Comparison of ENCODE assay signal across 8 mouse cellular contexts in genomic region chr5:123368869-123369488, GRCm38 (mm10). TPM values are rescaled to one million over a fixed set of nuclear protein-coding genes. Genes with fewer than 3 reads are reported as not detected.
A peak's percentile ranks its signal among the peaks of the same experiment; 100 is the strongest.
DNase-seq lines count a peak whose midpoint lies in the region; ATAC-seq and TF ChIP-seq lines count a peak whose summit lies in the region.

No protein-coding gene starts in this region.

- peak; percentile 48 to 52 for DNase-seq in cerebellum, postnatal 36 days
- no peak for DNase-seq in cerebellum, adult 9-10 months
- peak; percentile 42 for DNase-seq in layer of hippocampus, adult 2 months (ENCODE audit: low spot score in 2 of 2)
- DNase-seq in layer of hippocampus, adult 11-12 months (ENCODE audit: low spot score), result no peak
- peak; percentile 36 for DNase-seq in MEL-GATA-1-ER (ENCODE audit: extremely low read depth, low read depth)
- peak; percentile 66 for DNase-seq in embryonic facial prominence, embryonic 14.5 days (ENCODE audit: low spot score)
- peak; percentile 47 for DNase-seq in limb, embryonic 14.5 days (ENCODE audit: low spot score)
- peak; percentile 47 for DNase-seq in thymus, postnatal 14 days

- H3K9me3 ChIP-seq in embryonic facial prominence, embryonic 14.5 days (ENCODE audit: control insufficient read depth, low read length), result no peaks in the 10 kb centered on the region
- H3K9me3 ChIP-seq in limb, embryonic 14.5 days (ENCODE audit: control insufficient read depth, low read length), result no peaks in the 10 kb centered on the region

- no peaks in the 10 kb centered on the region for H3K27me3 ChIP-seq in embryonic facial prominence, embryonic 14.5 days (replicated peaks; ENCODE audit: control insufficient read depth, insufficient read depth, low read length)
- H3K27me3 ChIP-seq in limb, embryonic 14.5 days (ENCODE audit: control insufficient read depth, insufficient read depth, low read length), result no peaks in the 10 kb centered on the region

- H3K4me1 ChIP-seq in embryonic facial prominence, embryonic 14.5 days (ENCODE audit: control insufficient read depth, insufficient read depth, low read length), result no peaks in the 10 kb centered on the region
- no peaks in the 10 kb centered on the region for H3K4me1 ChIP-seq in limb, embryonic 14.5 days (ENCODE audit: control insufficient read depth, insufficient read depth, low read length)

- H3K4me3 ChIP-seq in layer of hippocampus, adult 2 months, result no peak overlapping the region
- H3K4me3 ChIP-seq in embryonic facial prominence, embryonic 14.5 days (ENCODE audit: low read depth, low read length), result no peak overlapping the region
- no peak overlapping the region for H3K4me3 ChIP-seq in limb, embryonic 14.5 days (replicated peaks; ENCODE audit: low read length)

- no peak for TF ChIP-seq POLR2A in limb, embryonic 14.5 days (IDR thresholded peaks at IDR 0.05; ENCODE audit: borderline replicate concordance, extremely low read depth, insufficient read depth, insufficient read length)

- no peak overlapping the region for H3K4me2 ChIP-seq in embryonic facial prominence, embryonic 14.5 days (ENCODE audit: low read depth, low read length)
- H3K4me2 ChIP-seq in limb, embryonic 14.5 days (replicated peaks; ENCODE audit: low read depth, low read length, severe bottlenecking), result no peak overlapping the region

- peaks cover 92% of the 10 kb centered on the region for H3K36me3 ChIP-seq in embryonic facial prominence, embryonic 14.5 days (ENCODE audit: control insufficient read depth, insufficient read depth, low read length)
- peaks cover 77% of the 10 kb centered on the region for H3K36me3 ChIP-seq in limb, embryonic 14.5 days (ENCODE audit: control insufficient read depth, insufficient read depth, low read length)

- 77% methylated on average over 13 of the region's 13 CpGs for WGBS in embryonic facial prominence, embryonic 14.5 days
- 78% methylated on average over 13 of the region's 13 CpGs for WGBS in limb, embryonic 14.5 days

- no peak overlapping the region for H3K9ac ChIP-seq in embryonic facial prominence, embryonic 14.5 days (ENCODE audit: low read depth, low read length)
- no peak overlapping the region for H3K9ac ChIP-seq in limb, embryonic 14.5 days (ENCODE audit: low read depth, low read length, severe bottlenecking)

- H3K27ac ChIP-seq in layer of hippocampus, adult 2 months, result peak overlapping the region; percentile 77; the same call in 1 of the 2 replicates
- no peak overlapping the region for H3K27ac ChIP-seq in embryonic facial prominence, embryonic 14.5 days (replicated peaks; ENCODE audit: low read depth, low read length)
- no peak overlapping the region for H3K27ac ChIP-seq in limb, embryonic 14.5 days (replicated peaks; ENCODE audit: low read depth, low read length)

- no peak for ATAC-seq in embryonic facial prominence, embryonic 14.5 days (ENCODE audit: low read depth)
- 0 out of 2 replicates have a peak, but pooled peaks have one; percentile 21 for ATAC-seq in limb, embryonic 14.5 days (ENCODE audit: low FRiP score, low read depth)

- TF ChIP-seq CTCF in layer of hippocampus, adult 2 months (conservative IDR thresholded peaks at IDR 0.05), result peak; percentile 99

RNA-seq across cellular contexts. Expression of gene Bcl7a, which starts 25.3 kb away (rescaled TPM):
- total RNA-seq in layer of hippocampus, adult 2 months (2021), result 10 to 100 TPM; 67.4 to 70.2 TPM
- 19.1 and 19.7 TPM in 2 replicates for polyA plus RNA-seq in embryonic facial prominence, embryonic 14.5 days (2014; fragmentation: Nextera tagmentation; extraction: Ambion mirVana)
- 28.3 and 31.4 TPM in 2 replicates for polyA plus RNA-seq in limb, embryonic 14.5 days (2012; rRNA removed)
- 20.1 and 25.4 TPM in 2 replicates for polyA plus RNA-seq in limb, embryonic 14.5 days (2014; fragmentation: Nextera tagmentation; extraction: Ambion mirVana)

RNA-seq across cellular contexts. Expression of gene Mlxip, which starts 25.6 kb away (rescaled TPM):
- total RNA-seq in layer of hippocampus, adult 2 months (2021), result 10 to 100 TPM; 17.7 to 18.3 TPM
- 17.7 and 18.8 TPM in 2 replicates for polyA plus RNA-seq in embryonic facial prominence, embryonic 14.5 days (2014; fragmentation: Nextera tagmentation; extraction: Ambion mirVana)
- 28.3 and 37.8 TPM in 2 replicates for polyA plus RNA-seq in limb, embryonic 14.5 days (2012; rRNA removed)
- 16.5 and 19.7 TPM in 2 replicates for polyA plus RNA-seq in limb, embryonic 14.5 days (2014; fragmentation: Nextera tagmentation; extraction: Ambion mirVana)

Comparison
In these comparisons a context has a peak if more than half of its experiments do, and no peak if none do; other contexts are left out.
1. DNase-seq: peak in cerebellum, postnatal 36 days (2 of 2), layer of hippocampus, adult 2 months (2 of 2), MEL-GATA-1-ER (single experiment), embryonic facial prominence, embryonic 14.5 days (single experiment), limb, embryonic 14.5 days (single experiment) and thymus, postnatal 14 days (single experiment); none in cerebellum, adult 9-10 months (single experiment) and layer of hippocampus, adult 11-12 months (single experiment).